Mouse (Mus musculus): ENCODE measurements around the gene 1700001K19Rik. TPM values are rescaled to one million over a fixed set of nuclear protein-coding genes. Genes with fewer than 3 reads are reported as not detected.

Gene 1700001K19Rik
- polyA plus RNA-seq, 1 experiment = not detected

DNA sequence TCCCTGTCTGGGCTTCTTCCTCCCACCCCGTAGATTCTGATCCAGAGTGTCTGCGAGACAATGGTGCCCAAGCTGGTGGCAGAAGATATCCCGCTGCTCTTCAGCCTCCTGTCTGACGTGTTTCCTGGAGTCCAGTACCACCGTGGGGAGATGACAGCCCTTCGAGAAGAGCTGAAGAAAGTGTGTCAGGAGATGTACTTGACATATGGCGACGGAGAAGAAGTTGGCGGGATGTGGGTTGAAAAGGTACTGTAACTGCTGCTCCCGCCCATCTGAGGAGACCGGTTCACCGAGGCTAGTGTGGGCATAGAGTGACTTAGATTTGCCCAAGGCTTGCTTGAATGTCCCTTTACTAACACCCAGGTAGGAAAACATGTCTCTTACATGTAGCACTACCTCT is 46.1 kb downstream of the 1700001K19Rik start:
- 96% methylated on average over 12 of the region's 12 CpGs for WGBS
- Histone ChIP-seq H3K27me3 (ENCODE audit: control insufficient read depth, insufficient read depth, low read length) (no peaks in the 10 kb centered on the region), H3K4me1 (ENCODE audit: control insufficient read depth, insufficient read depth, insufficient read length, low read length) (no peaks in the 10 kb centered on the region), H3K4me3 (ENCODE audit: low read depth, low read length) (no peak overlapping the region), H3K27ac (ENCODE audit: insufficient read depth, low read depth, low read length) (no peak overlapping the region), H3K36me3 (ENCODE audit: control insufficient read depth, insufficient read depth, low read length) (peaks cover 92% of the 10 kb centered on the region)
- TF ChIP-seq POLR2A (IDR thresholded peaks at IDR 0.05; ENCODE audit: low read depth, low read length) = no peak

DNA sequence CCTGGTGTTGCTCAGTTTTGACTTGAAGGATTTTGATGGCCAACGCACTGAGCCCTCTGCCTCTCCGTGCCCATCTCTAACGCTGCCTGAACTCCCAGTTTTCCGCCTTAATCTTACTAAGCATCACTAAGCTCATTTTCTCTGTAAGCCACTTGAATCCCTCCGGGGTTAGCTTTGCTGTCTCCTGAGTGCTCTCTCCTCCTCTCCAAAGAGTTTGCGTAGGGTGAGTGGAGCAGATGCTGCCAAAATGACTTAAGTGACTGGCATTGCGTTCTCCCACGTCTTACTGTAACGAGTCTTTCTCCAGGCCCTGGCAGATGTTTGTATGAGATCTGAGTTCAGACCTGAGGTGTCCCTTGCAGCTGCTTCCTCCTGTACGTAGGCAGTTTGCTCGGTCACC is 52.4 kb downstream of the 1700001K19Rik start:
- Histone ChIP-seq H3K27me3 (ENCODE audit: control insufficient read depth, insufficient read depth, low read length) (no peaks in the 10 kb centered on the region), H3K4me1 (ENCODE audit: control insufficient read depth, insufficient read depth, insufficient read length, low read length) (no peaks in the 10 kb centered on the region), H3K27ac (ENCODE audit: insufficient read depth, low read depth, low read length) (no peak overlapping the region), H3K36me3 (ENCODE audit: control insufficient read depth, insufficient read depth, low read length) (peaks cover 94% of the 10 kb centered on the region), H3K4me3 (ENCODE audit: low read depth, low read length) (no peak overlapping the region)
- 94% methylated on average over 11 of the region's 11 CpGs for WGBS
- no peak for TF ChIP-seq POLR2A (IDR thresholded peaks at IDR 0.05; ENCODE audit: low read depth, low read length)
- TF ChIP-seq CTCF (IDR thresholded peaks at IDR 0.05; ENCODE audit: extremely low read depth, insufficient read length, insufficient replicate concordance, low read depth, low read length) = no peak

Other genes starting within 250 kb of the 1700001K19Rik start
- 12.3 and 19.3 TPM in 2 replicates for gene Ppp2r5c, start 235.5 kb downstream of the 1700001K19Rik start, polyA plus RNA-seq (2012; rRNA removed)
- gene Dync1h1, start 81.2 kb downstream of the 1700001K19Rik start, polyA plus RNA-seq (2012; rRNA removed) = 142 and 363 TPM in 2 replicates
- gene Hsp90aa1, start 20.1 kb upstream of the 1700001K19Rik start, polyA plus RNA-seq (2012; rRNA removed) = 21.0 and 23.2 TPM in 2 replicates
- 6.1 and 15.5 TPM in 2 replicates for gene Wdr20, start 55.3 kb upstream of the 1700001K19Rik start, polyA plus RNA-seq (2012; rRNA removed)
- gene Mok, start 158.3 kb upstream of the 1700001K19Rik start, polyA plus RNA-seq (2012; rRNA removed) = 0.17 and 0.81 TPM in 2 replicates
- 2.1 and 3.2 TPM in 2 replicates for gene Zfp839, start 167.6 kb upstream of the 1700001K19Rik start, polyA plus RNA-seq (2012; rRNA removed)
- 19.4 and 20.4 TPM in 2 replicates for gene Cinp, start 206.5 kb upstream of the 1700001K19Rik start, polyA plus RNA-seq (2012; rRNA removed)
- 2.2 and 2.5 TPM in 2 replicates for gene Tecpr2, start 206.6 kb upstream of the 1700001K19Rik start, polyA plus RNA-seq (2012; rRNA removed)